Mouse (Mus musculus) hindbrain, embryonic 15.5 days (tissue): Measurements from ENCODE around the gene Adprh. TPM values are rescaled to one million over a fixed set of nuclear protein-coding genes. Genes with fewer than 3 reads are reported as not detected.

ENCODE experiments used
- ATAC-seq: fragments of 200-750 bp; cut with Nextera tagmentation; 2 replicates; pipeline ENCODE4 v1.8.0; 2017; ENCODE audit warnings: low read depth, moderate number of reproducible peaks, moderate TSS enrichment; ENCODE audit not compliant: low FRiP score
- H3K27ac ChIP-seq: fragments of 300-500 bp; sonication (generic); replicated peaks from 2 replicates; pipeline ENCODE4 v1.5.1; 2015; ENCODE audit warnings: mild to moderate bottlenecking, inconsistent platforms
- H3K27me3 ChIP-seq: fragments of 300-500 bp; sonication (generic); 2 replicates; pipeline ENCODE4 v1.6.1; 2015; ENCODE audit warnings: control low read depth, inconsistent platforms
- H3K36me3 ChIP-seq: fragments of 300-500 bp; sonication (generic); 2 replicates; pipeline ENCODE4 v1.6.1; 2015; ENCODE audit warnings: control low read depth, inconsistent platforms
- H3K4me1 ChIP-seq: fragments of 300-500 bp; sonication (generic); replicated peaks from 2 replicates; pipeline ENCODE4 v1.6.1; 2015; ENCODE audit warnings: control low read depth, inconsistent platforms
- H3K4me2 ChIP-seq: fragments of 300-500 bp; sonication (generic); 2 replicates; pipeline ENCODE4 v1.6.1; 2015; ENCODE audit warnings: moderate library complexity, mild to moderate bottlenecking, inconsistent platforms
- H3K4me3 ChIP-seq: fragments of 300-500 bp; sonication (generic); 2 replicates; pipeline ENCODE4 v1.5.1; 2015; ENCODE audit warnings: mild to moderate bottlenecking, inconsistent platforms
- H3K9ac ChIP-seq: fragments of 300-500 bp; sonication (generic); 2 replicates; pipeline ENCODE4 v1.6.1; 2015; ENCODE audit warnings: inconsistent platforms
- H3K9me3 ChIP-seq: fragments of 300-500 bp; sonication (generic); 2 replicates; pipeline ENCODE4 v1.6.1; 2016; ENCODE audit warnings: control low read depth, inconsistent platforms
- WGBS: fragments of 180-500 bp; shearing (Covaris S2); methylation state at CpG from one replicate; pipeline ENCODE4 v1.1.7; 2015; 5-methylcytosine and 5-hydroxymethylcytosine counted together
- polyA plus RNA-seq: library from polyadenylated mRNA; unstranded; fragments of >200 nt; fragmentation: Nextera tagmentation; extraction: Ambion mirVana; gene quantifications from 2 replicates; pipeline ENCODE4 v1.2.1, GENCODE M21; 2015

Adprh gene
- polyA plus RNA-seq, 1 experiment from 2014 or later = 165 TPM

DNA sequence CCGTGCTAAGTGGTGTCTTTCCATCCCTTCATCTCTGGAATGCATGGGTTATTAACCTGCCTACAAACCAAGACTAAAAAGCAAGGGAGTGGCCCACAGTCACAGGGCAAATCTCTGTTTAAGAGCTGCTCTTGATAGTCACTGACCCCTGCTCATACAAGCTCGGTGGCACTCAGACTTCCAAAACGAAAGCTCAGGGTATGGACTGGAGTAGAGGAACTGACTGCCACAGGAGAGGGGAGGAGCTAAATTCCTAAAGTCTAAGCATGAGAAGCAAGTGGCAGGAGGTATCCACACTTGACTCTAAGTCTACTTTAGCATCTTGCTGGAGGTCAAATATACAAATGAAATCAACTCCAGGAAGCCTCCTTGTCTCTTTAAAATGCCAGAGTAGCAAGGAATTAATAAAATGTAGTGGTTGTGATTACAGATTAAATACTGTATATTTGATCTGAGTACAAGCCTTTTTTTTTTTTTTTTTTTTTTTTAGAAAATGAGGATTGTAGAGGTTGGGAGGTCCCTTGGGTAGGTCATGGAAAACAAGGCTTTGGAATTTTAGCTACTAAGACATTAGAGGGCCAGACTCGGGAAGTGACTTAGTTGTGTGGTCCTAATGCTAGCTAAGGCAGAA is 23.3 kb upstream of the Adprh start:
- H3K27ac ChIP-seq = no peak overlapping the region
- H3K4me1 ChIP-seq = peaks cover 14% of the 10 kb centered on the region
- no peaks in the 10 kb centered on the region for H3K27me3 ChIP-seq
- no peak for ATAC-seq
- H3K36me3 ChIP-seq = no peaks in the 10 kb centered on the region
- no peaks in the 10 kb centered on the region for H3K9me3 ChIP-seq
- 60% methylated on average over 4 of the region's 4 CpGs for WGBS
- no peak overlapping the region for H3K9ac ChIP-seq
- peak overlapping the region; percentile 82 for H3K4me2 ChIP-seq
- H3K4me3 ChIP-seq = peak overlapping the region; percentile 41; the same call in 1 of the 2 replicates

DNA sequence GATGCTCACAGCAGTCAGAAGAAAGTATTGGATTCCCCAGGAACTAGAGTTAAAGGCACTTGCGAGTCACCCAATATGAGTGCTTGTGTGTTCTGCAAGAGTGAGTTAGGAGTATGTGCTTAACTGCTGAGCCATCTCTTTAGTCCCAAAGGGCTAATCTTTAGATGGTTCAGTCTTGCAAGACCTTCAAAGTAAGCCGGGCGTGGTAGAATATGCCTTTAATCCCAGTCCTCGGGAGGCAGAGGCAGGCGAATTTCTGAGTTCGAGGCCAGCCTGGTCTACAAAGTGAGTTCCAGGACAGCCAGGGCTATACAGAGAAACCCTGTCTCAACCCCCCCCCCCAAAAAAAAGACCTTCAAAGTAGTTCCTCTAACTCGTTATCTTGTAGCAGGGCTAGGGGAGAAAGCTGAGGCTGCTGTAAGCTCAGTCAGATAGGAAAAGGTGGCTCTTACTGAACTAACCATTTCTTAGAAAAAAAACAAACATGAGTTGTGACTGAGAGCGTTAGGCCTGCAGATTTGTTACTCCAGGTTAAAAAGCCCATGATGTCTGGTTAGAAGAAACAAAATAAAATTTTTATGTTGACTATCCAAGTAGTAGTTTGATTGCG is 22.3 kb upstream of the Adprh start:
- Histone ChIP-seq H3K27ac (no peak overlapping the region), H3K4me3 (no peak overlapping the region), H3K27me3 (no peaks in the 10 kb centered on the region), H3K9me3 (no peaks in the 10 kb centered on the region), H3K4me2 (no peak overlapping the region), H3K36me3 (no peaks in the 10 kb centered on the region), H3K9ac (no peak overlapping the region), H3K4me1 (peaks cover 14% of the 10 kb centered on the region)
- ATAC-seq = no peak
- WGBS = 93% methylated on average over 9 of the region's 9 CpGs

DNA sequence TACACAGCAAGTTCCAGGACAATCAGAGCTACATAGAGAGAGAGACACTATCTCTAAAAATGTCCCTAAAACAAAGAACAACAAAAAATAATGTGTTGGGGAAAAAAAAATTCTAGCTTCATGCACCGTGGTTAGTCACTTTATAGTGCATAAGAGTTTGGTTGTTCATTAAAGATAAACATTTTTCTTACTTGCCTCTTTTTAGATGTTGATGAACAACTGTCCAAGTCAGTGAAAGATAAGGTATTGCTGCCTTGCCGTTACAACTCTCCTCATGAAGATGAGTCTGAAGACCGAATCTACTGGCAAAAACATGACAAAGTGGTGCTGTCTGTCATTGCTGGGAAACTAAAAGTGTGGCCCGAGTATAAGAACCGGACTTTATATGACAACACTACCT is 21.2 kb upstream of the Adprh start:
- H3K36me3 ChIP-seq = no peaks in the 10 kb centered on the region
- H3K4me3 ChIP-seq = no peak overlapping the region
- H3K27me3 ChIP-seq = no peaks in the 10 kb centered on the region
- 95% methylated on average over 5 of the region's 5 CpGs for WGBS
- no peak for ATAC-seq
- H3K27ac ChIP-seq = no peak overlapping the region
- H3K4me2 ChIP-seq = no peak overlapping the region
- H3K9ac ChIP-seq = no peak overlapping the region
- H3K9me3 ChIP-seq = no peaks in the 10 kb centered on the region
- peaks cover 14% of the 10 kb centered on the region for H3K4me1 ChIP-seq

DNA sequence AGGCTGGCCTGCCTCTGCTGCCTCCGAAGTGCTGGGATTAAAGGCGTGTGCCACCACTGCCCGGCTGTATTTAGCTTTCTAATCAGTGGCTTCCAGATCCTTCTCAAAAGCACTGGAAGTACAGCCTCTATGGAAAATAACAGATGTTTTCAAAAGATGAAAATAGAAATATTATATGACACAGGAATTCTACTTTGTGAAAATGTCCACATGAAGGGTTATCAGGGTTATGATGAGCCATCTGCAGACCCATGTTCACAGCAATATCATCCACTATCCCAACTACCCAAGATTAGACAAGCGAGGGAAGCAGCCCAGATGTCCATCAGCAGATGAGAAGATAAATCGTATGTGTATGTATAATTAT is 20.0 kb upstream of the Adprh start:
- no peak overlapping the region for H3K4me3 ChIP-seq
- H3K27me3 ChIP-seq = no peaks in the 10 kb centered on the region
- no peak overlapping the region for H3K9ac ChIP-seq
- H3K4me2 ChIP-seq = no peak overlapping the region
- 92% methylated on average over 5 of the region's 5 CpGs for WGBS
- H3K27ac ChIP-seq = no peak overlapping the region
- H3K4me1 ChIP-seq = peaks cover 14% of the 10 kb centered on the region
- ATAC-seq = no peak
- H3K36me3 ChIP-seq = no peaks in the 10 kb centered on the region
- H3K9me3 ChIP-seq = no peaks in the 10 kb centered on the region

DNA sequence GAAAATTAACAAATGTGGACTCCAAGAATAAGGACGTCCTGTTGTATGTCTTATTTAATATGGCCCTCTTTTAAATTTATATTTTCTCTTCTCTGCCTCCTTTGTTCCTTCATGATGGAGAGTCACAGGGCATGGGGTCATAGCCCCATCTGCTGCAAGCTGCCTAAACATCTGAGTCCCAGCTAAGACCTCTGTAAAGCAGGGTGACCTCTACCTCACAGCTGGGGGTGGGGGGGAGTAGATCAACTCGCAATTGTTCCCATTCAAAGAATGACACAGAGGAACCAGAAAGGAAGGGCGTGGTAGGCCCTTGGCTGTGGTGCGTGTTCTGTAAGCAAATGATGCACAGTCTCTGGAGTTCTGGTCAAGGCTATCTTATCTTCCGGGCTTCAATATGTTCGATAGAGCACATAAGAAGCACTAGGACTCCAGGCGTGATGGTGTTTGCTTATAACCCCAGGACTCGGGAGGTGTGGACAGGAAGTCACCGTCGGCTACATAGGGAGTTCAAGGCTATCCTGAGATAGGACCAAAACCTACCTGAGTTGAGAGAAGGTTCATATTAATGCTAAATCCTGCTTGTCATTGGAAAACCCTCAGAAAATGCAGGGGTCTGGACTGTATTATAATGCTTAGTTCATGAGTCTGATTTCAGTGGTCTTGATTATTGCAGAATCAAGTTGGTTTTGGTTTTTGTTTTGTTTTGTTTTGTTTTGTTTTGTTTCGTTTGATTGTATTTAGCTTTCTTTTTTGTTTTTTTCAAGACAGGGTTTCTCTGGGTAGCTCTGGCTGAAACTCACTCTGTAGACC is 19.4 kb upstream of the Adprh start:
- Histone ChIP-seq H3K36me3 (no peaks in the 10 kb centered on the region), H3K4me3 (no peak overlapping the region), H3K9ac (no peak overlapping the region), H3K27ac (no peak overlapping the region), H3K27me3 (no peaks in the 10 kb centered on the region), H3K4me1 (peaks cover 8% of the 10 kb centered on the region), H3K4me2 (no peak overlapping the region), H3K9me3 (no peaks in the 10 kb centered on the region)
- WGBS = 71% methylated on average over 11 of the region's 11 CpGs
- ATAC-seq = no peak

DNA sequence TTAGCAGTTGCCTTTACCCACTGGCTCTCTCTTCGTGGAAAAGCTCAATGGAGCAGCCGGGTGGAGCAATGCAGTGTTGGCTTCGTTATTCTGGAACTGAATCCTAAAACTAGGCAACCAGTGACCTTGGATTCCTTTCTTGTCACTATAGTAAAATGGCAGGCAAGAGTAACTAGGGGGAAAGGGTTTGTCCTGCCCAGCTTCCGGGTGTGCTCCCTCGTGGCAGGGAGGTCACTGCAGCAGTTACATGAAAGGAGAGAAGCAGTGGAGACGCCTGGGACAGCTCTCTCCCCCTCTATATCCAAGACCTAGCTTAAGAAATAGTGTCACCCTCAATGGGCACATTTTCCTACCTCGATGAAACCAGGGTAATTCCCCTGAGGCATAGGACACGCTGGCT is 16.9 kb upstream of the Adprh start:
- Histone ChIP-seq H3K9me3 (no peaks in the 10 kb centered on the region), H3K9ac (no peak overlapping the region), H3K27me3 (no peaks in the 10 kb centered on the region), H3K4me3 (no peak overlapping the region), H3K36me3 (no peaks in the 10 kb centered on the region), H3K4me1 (no peaks in the 10 kb centered on the region), H3K27ac (no peak overlapping the region), H3K4me2 (no peak overlapping the region)
- no peak for ATAC-seq
- WGBS = 71% methylated on average over 8 of the region's 8 CpGs

DNA sequence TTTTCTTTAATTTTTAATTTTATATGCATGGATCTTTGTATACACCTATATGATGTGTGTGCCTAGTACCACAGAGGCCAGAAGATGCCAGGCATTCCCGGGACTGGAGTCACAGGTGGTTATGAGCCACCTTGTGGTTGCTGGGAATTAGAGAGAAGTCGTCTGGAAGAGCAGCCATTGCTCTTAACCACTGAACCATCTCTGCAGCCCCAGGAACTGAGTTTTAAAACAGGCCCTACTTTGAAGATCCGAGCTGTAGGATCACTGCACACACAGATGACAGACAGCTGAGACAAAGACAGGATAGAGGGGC is 16.2 kb upstream of the Adprh start:
- Histone ChIP-seq H3K27me3 (no peaks in the 10 kb centered on the region), H3K9me3 (no peaks in the 10 kb centered on the region), H3K9ac (no peak overlapping the region), H3K27ac (no peak overlapping the region), H3K4me2 (no peak overlapping the region), H3K4me3 (no peak overlapping the region), H3K4me1 (no peaks in the 10 kb centered on the region), H3K36me3 (no peaks in the 10 kb centered on the region)
- 46% methylated on average over 3 of the region's 3 CpGs for WGBS
- no peak for ATAC-seq

DNA sequence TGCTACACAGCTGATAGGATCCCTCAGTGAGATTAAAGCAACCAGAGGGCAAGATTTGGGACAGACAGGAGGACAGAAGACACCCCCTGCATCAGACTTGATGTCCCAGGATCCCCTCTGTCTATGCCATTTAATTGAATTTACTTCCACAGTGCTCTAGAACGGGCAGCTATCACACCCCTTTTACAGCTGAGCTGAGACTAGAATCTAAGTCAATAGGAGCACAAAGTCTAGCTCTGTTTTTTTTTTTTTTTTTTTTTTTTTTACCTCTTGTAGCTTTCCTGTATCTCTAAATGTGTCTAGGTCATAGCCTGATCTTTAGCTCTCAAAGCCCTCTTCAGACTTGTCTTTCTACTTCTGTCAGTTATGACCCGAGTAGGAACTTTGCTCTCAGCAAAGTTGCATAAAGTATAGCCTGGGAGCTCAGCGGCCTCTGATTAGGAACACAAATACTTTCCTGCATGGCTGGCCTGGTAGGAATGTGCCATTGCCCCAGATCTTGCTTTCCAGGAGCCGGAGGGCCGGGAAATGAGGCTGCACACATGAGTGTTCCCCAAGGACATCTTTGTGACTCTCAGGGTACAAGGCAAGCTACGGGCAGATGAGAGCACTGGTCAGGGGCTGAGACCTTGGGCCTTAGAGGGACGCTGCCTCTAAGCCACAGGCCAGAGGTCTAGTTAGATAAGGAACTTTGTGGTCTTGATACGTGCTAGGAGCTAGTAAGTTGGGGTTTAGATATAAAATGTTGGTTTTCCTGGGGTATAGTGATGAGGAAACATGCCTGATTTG is 15.6 kb upstream of the Adprh start:
- WGBS = 81% methylated on average over 8 of the region's 8 CpGs
- ATAC-seq = no peak
- H3K27me3 ChIP-seq = no peaks in the 10 kb centered on the region
- no peaks in the 10 kb centered on the region for H3K36me3 ChIP-seq
- no peak overlapping the region for H3K4me3 ChIP-seq
- no peak overlapping the region for H3K9ac ChIP-seq
- no peak overlapping the region for H3K27ac ChIP-seq
- no peak overlapping the region for H3K4me2 ChIP-seq
- no peaks in the 10 kb centered on the region for H3K4me1 ChIP-seq
- H3K9me3 ChIP-seq = no peaks in the 10 kb centered on the region

DNA sequence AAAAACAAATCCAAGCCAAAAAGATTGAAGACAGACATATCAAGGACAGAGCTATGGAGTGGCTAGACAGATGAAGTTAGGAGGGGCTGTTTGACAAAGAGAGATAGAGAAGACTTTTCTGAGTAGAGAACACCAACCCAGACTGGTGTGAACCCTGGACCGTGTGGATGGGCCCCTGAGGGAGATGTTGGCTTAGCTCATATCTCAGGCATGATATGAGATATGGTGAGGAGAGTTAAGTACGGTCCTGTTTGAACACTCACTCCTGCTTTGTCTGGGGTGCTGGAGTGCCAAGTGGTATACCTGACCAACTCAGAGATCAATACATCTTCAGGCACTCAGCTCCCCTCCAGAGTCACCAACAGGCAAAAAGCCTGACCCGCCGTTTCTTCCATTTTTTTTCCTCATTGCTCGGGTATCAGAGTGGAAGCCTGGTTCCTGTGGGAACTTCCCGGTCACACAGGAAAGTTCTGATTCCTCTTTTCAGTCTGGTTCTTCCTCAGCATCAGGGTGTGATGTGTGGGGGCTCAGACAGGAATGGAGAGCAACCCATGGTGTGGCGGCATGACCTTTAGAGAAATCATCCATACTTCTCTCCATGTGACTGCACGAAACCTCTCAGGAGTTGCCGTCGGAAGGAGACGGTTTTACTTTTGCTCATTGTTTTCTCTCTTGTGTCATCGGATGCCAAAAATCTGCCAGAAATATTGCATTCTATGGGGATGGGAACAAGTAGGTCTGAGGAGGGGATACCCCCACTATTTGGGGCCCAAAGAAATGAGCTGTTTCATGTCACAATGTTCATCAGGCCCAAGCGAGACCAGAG is 14.8 kb upstream of the Adprh start:
- WGBS = 91% methylated on average over 13 of the region's 13 CpGs
- Histone ChIP-seq H3K27me3 (no peaks in the 10 kb centered on the region), H3K4me1 (no peaks in the 10 kb centered on the region), H3K4me2 (no peak overlapping the region), H3K9ac (no peak overlapping the region), H3K9me3 (no peaks in the 10 kb centered on the region), H3K4me3 (no peak overlapping the region), H3K36me3 (no peaks in the 10 kb centered on the region), H3K27ac (no peak overlapping the region)
- ATAC-seq = no peak

DNA sequence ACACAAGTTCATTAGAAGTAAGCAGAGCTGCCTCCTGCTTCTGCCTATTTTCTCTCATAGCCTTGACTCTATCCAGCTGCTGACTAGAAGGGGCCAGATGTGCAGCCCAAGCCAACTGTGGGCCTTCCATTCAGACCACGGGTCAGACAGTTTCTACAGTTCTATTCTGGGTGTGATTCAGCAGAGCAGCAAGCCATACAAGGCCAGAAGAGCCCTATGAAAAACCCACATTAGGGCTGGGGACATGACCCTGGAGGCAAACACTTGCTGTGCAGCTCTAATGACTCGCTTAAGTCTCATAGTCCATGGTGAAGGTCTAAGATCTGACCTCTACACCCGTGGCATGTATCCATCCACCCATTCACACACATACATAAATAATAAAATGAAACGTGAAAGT is 13.6 kb upstream of the Adprh start:
- Histone ChIP-seq H3K9me3 (no peaks in the 10 kb centered on the region), H3K4me3 (no peak overlapping the region), H3K36me3 (no peaks in the 10 kb centered on the region), H3K9ac (no peak overlapping the region), H3K4me1 (no peaks in the 10 kb centered on the region), H3K4me2 (no peak overlapping the region), H3K27ac (no peak overlapping the region), H3K27me3 (no peaks in the 10 kb centered on the region)
- no peak for ATAC-seq
- 86% methylated on average over 4 of the region's 4 CpGs for WGBS

DNA sequence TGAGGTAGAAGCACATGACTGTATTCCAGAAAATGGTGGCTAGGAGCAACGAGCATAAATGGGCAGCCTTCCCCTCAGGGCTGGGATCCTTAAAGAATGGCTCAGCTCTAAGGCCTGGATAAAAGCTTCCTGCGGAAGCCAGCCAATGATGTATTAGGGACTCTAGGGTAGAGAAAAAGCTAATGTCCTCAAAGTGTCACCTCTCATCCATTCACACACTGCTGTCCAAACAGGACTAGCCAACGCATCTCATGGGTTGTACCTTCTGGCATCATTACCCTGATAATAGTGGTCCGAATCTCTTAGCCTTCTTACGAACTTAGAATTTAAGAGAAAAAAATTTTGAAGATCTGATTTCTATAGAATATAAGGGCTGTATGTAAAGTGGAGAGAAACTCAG is 10.8 kb upstream of the Adprh start:
- Histone ChIP-seq H3K4me2 (no peak overlapping the region), H3K4me3 (no peak overlapping the region), H3K9ac (no peak overlapping the region), H3K36me3 (no peaks in the 10 kb centered on the region), H3K4me1 (no peaks in the 10 kb centered on the region), H3K9me3 (no peaks in the 10 kb centered on the region), H3K27ac (no peak overlapping the region), H3K27me3 (no peaks in the 10 kb centered on the region)
- WGBS = 90% methylated on average over 5 of the region's 5 CpGs
- no peak for ATAC-seq
